Mouse (Mus musculus) adrenal gland (tissue): Measurements from ENCODE around the gene Atp6v1e1.
"Not testable (repeated sequence)": the region's sequence is repeated elsewhere in the genome, so short reads cannot be mapped to it uniquely, and the experiment has no call there.

Experiments used
- intact Hi-C: fragments of 180-260 bp; cut with DNase I; formaldehyde crosslinking; loops from one replicate; pipeline ENCODE4 v1.15.1; 2025
- long read RNA-seq, 2 experiments: library from polyadenylated mRNA; unstranded; transcript quantifications; one replicate each; pipeline ENCODE4 v2.0.0; 2020; ENCODE audit warnings: borderline replicate concordance in 1 of 2; ENCODE audit not compliant: insufficient replicate concordance in 1 of 2

The Atp6v1e1 gene
- long read RNA-seq, experiment 1, transcript Atp6v1e1-201 (9 exons, 1,312 nt) = major isoform, 343 of 365 reads
- long read RNA-seq, experiment 1, partial matches to known transcripts = 10 of 365 reads
- long read RNA-seq, experiment 1, other reads (novel, unspliced or antisense) = 8 of 365 reads
- long read RNA-seq, experiment 2, transcript Atp6v1e1-201 (9 exons, 1,312 nt) = major isoform, 281 of 288 reads
- long read RNA-seq, experiment 2, partial matches to known transcripts = 5 of 288 reads
- long read RNA-seq, experiment 2, other reads (novel, unspliced or antisense) = 2 of 288 reads

- intact Hi-C loops = loop anchor here (5.0 kb wide), 1 partner anchor 35 kb away; no protein-coding TSS in a partner anchor
These were observed at the start of gene Atp6v1e1 for GRCm38 (mm10) chr6:120822307-120822928. TSS of gene Atp6v1e1 (minus strand) at chr6:120822793.

GRCm38 (mm10) chr6:120871286-120871685 is 48.7 kb upstream of the Atp6v1e1 start:
- intact Hi-C loops = no loop called here

- intact Hi-C loops = no loop called here
These were observed 46.2 kb upstream of the Atp6v1e1 start for GRCm38 (mm10) chr6:120868824-120869223.

- intact Hi-C loops = no loop called here
These were observed 43.6 kb upstream of the Atp6v1e1 start for GRCm38 (mm10) chr6:120866051-120866814.

GRCm38 (mm10) chr6:120860079-120860478 is 37.5 kb upstream of the Atp6v1e1 start:
- intact Hi-C loops = no loop called here

- intact Hi-C loops = no loop called here
These were observed 35.7 kb upstream of the Atp6v1e1 start for GRCm38 (mm10) chr6:120858217-120858711.

- intact Hi-C loops = no loop called here
These were observed 31.8 kb upstream of the Atp6v1e1 start for GRCm38 (mm10) chr6:120854413-120854812.

- intact Hi-C loops = not testable (repeated sequence)
These were observed 28.1 kb upstream of the Atp6v1e1 start for GRCm38 (mm10) chr6:120850720-120851119.

GRCm38 (mm10) chr6:120841754-120842153 is 19.2 kb upstream of the Atp6v1e1 start:
- intact Hi-C loops = no loop called here

- intact Hi-C loops = no loop called here
These were observed 17.7 kb upstream of the Atp6v1e1 start for GRCm38 (mm10) chr6:120840258-120840657.

GRCm38 (mm10) chr6:120837152-120837530 is 14.5 kb upstream of the Atp6v1e1 start:
- intact Hi-C loops = loop anchor here (10.0 kb wide), 1 partner anchor 302 kb away; the partner anchor contains the start of gene Hdhd5

GRCm38 (mm10) chr6:120836389-120837151 is 14.0 kb upstream of the Atp6v1e1 start:
- intact Hi-C loops = loop anchor here (10.0 kb wide), 1 partner anchor 302 kb away; the partner anchor contains the start of gene Hdhd5

- intact Hi-C loops = loop anchor here (10.0 kb wide), 1 partner anchor 301 kb away; the partner anchor contains the start of gene Hdhd5
These were observed 13.1 kb upstream of the Atp6v1e1 start, which contains the start of gene Bcl2l13 for GRCm38 (mm10) chr6:120835474-120836374. TSS of gene Bcl2l13 (plus strand) at chr6:120836212.

GRCm38 (mm10) chr6:120834766-120835321 is 12.3 kb upstream of the Atp6v1e1 start:
- intact Hi-C loops = loop anchor here (10.0 kb wide), 1 partner anchor 300 kb away; the partner anchor contains the start of gene Hdhd5

GRCm38 (mm10) chr6:120832097-120832496 is 9.5 kb upstream of the Atp6v1e1 start:
- intact Hi-C loops = loop anchor here (10.0 kb wide), 1 partner anchor 297 kb away; the partner anchor contains the start of gene Hdhd5

- intact Hi-C loops = loop anchor here (10.0 kb wide), 1 partner anchor 296 kb away; the partner anchor contains the start of gene Hdhd5
These were observed 8.4 kb upstream of the Atp6v1e1 start for GRCm38 (mm10) chr6:120830866-120831608.

GRCm38 (mm10) chr6:120830056-120830455 is 7.5 kb upstream of the Atp6v1e1 start:
- intact Hi-C loops = loop anchor here (10.0 kb wide), 1 partner anchor 295 kb away; the partner anchor contains the start of gene Hdhd5

- intact Hi-C loops = loop anchor here (5.0 kb wide), 1 partner anchor 36 kb away; no protein-coding TSS in a partner anchor
These were observed 483 bp upstream of the Atp6v1e1 start for GRCm38 (mm10) chr6:120822937-120823614.
